Mouse (Mus musculus) thymus, adult 2 months (tissue): ENCODE measurements at regions not wholly inside any gene's neighbourhood (a gene's known extent, or its start where the extent isn't known, plus 50 kb on each side); places are given as distances from the start of the nearest gene placed in this dataset.

ENCODE experiments used
- DNase-seq: peaks from one replicate; pipeline ENCODE4 v3.0.0; 2021
- H3K27ac ChIP-seq: fragments of 200-500 bp; 2 replicates; pipeline ENCODE4 v1.5.1; 2012; ENCODE audit warnings: low read length, control low read depth; ENCODE audit not compliant: control insufficient read depth, insufficient read depth
- H3K27me3 ChIP-seq: fragments of 200-500 bp; 2 replicates; pipeline ENCODE4 v1.6.1; 2012; ENCODE audit warnings: mild to moderate bottlenecking, low read length, moderate library complexity, mixed read lengths; ENCODE audit not compliant: control insufficient read depth, insufficient read depth
- H3K36me3 ChIP-seq: fragments of 200-500 bp; 2 replicates; pipeline ENCODE4 v1.6.1; 2012; ENCODE audit warnings: mild to moderate bottlenecking, low read length, moderate library complexity; ENCODE audit not compliant: control insufficient read depth, insufficient read depth
- H3K4me1 ChIP-seq: fragments of 200-500 bp; replicated peaks from 2 replicates; pipeline ENCODE4 v1.6.1; 2012; ENCODE audit warnings: low read length; ENCODE audit not compliant: control insufficient read depth, insufficient read depth
- H3K4me3 ChIP-seq: fragments of 200-500 bp; 2 replicates; pipeline ENCODE4 v1.5.1; 2012; ENCODE audit warnings: mild to moderate bottlenecking, low read length, control low read depth, moderate library complexity; ENCODE audit not compliant: control insufficient read depth, insufficient read depth
- CTCF ChIP-seq: fragments of 200-500 bp; IDR thresholded peaks from 2 replicates; pipeline ENCODE4 v1.5.1; 2012; ENCODE audit warnings: mild to moderate bottlenecking, control low read depth, low read length, moderate library complexity, borderline replicate concordance; ENCODE audit not compliant: control insufficient read depth, poor library complexity, insufficient read depth; ENCODE audit errors: extremely low read depth
- POLR2A ChIP-seq: fragments of 200-500 bp; IDR thresholded peaks from 2 replicates; pipeline ENCODE4 v1.6.1; 2012; ENCODE audit warnings: mild to moderate bottlenecking, low read length, control low read depth, moderate library complexity; ENCODE audit not compliant: control insufficient read depth, poor library complexity, insufficient read depth; ENCODE audit errors: extremely low read depth
- WGBS: fragments of 180-500 bp; shearing (Covaris S2); methylation state at CpG from one replicate; pipeline ENCODE4 v1.1.7; 2018; 5-methylcytosine and 5-hydroxymethylcytosine counted together

DNA sequence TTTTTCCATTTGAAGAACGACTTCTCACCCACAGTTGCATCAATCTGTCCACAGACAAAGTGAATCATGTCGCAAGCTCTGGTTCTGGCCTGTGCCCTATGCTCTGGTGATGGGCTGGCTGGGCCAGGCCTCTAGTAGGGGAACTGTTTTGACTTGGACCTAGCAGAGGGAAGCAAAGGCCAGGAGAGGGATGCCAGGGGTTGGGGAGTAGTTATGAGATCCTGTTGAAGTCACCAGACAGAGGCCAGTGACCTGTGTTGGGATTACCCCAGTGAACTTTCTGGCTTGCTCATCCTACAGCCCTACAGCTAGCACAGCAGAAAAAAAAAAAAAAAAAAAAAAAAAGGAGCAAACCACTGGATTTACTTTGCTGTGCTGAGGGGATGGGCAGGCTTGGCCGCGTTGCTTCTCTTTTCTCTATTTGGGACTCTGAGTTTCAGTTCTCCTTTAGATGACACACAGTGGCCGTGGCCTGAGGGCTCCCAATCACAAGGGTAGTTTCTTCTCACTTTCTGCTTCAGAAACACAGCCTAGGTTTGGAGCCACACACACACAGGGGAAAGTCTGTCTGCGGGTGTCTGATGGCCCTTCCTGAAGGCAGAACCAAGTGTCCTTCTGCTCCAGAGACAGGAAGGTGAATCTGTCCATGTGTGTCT is 228.2 kb downstream of the Uaca start:
- no peak overlapping the region for H3K27ac ChIP-seq
- TF ChIP-seq POLR2A: no peak
- TF ChIP-seq CTCF: no peak
- DNase-seq: no peak
- no peak overlapping the region for H3K4me3 ChIP-seq
- H3K36me3 ChIP-seq: no peaks in the 10 kb centered on the region
- H3K27me3 ChIP-seq: no peaks in the 10 kb centered on the region
- peaks cover 5% of the 10 kb centered on the region; the same call in 1 of the 2 replicates for H3K4me1 ChIP-seq
- 59% methylated on average over 6 of the region's 6 CpGs for WGBS

- TF ChIP-seq POLR2A: no peak
- no peak for TF ChIP-seq CTCF
- no peak overlapping the region for H3K4me3 ChIP-seq
- DNase-seq: no peak
- 23% methylated on average over 6 of the region's 6 CpGs for whole genome bisulfite sequencing
- H3K36me3 ChIP-seq: no peaks in the 10 kb centered on the region
- H3K27me3 ChIP-seq: no peaks in the 10 kb centered on the region
- no peak overlapping the region for H3K27ac ChIP-seq
- H3K4me1 ChIP-seq: peaks cover 8% of the 10 kb centered on the region; the same call in 1 of the 2 replicates
These were observed 231.0 kb downstream of the Uaca start for GRCm38 (mm10) chr9:61025341-61025740.

DNA sequence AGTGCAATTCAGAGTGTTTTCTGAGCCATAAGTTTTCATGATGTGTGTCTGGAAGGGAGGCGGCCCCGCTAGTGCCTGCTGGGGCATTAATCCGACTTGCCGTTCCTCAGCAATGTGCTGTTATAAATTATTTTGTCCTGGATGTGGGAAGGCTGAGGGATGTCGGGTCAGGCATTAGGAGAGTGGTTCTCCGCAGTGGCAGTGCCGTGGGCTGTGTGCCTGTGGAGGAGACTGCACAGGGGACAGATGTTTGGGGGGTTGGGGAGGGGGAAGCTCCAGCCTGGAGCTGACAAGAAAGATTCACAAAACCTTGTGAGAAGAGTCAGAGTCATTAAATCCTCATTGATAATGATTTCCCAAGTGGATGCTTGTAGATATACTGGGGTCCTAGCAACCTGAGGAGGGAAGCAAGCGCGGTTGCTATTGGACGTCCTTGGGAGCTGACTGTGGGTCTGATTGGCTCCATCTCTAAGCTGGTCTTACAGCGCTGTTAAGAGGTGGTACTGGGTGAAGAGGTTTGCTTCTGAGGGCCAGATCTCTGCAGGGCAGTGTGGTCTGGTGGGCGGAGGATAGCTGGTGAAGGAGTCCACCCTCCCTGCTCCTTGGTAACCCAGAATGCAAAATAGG is 234.5 kb downstream of the Uaca start:
- Histone ChIP-seq H3K4me1 (peaks cover 19% of the 10 kb centered on the region), H3K36me3 (no peaks in the 10 kb centered on the region), H3K4me3 (no peak overlapping the region), H3K27me3 (no peaks in the 10 kb centered on the region), H3K27ac (no peak overlapping the region)
- DNase-seq: no peak
- TF ChIP-seq POLR2A: no peak
- TF ChIP-seq CTCF: no peak
- WGBS: 94% methylated on average over 12 of the region's 12 CpGs

DNA sequence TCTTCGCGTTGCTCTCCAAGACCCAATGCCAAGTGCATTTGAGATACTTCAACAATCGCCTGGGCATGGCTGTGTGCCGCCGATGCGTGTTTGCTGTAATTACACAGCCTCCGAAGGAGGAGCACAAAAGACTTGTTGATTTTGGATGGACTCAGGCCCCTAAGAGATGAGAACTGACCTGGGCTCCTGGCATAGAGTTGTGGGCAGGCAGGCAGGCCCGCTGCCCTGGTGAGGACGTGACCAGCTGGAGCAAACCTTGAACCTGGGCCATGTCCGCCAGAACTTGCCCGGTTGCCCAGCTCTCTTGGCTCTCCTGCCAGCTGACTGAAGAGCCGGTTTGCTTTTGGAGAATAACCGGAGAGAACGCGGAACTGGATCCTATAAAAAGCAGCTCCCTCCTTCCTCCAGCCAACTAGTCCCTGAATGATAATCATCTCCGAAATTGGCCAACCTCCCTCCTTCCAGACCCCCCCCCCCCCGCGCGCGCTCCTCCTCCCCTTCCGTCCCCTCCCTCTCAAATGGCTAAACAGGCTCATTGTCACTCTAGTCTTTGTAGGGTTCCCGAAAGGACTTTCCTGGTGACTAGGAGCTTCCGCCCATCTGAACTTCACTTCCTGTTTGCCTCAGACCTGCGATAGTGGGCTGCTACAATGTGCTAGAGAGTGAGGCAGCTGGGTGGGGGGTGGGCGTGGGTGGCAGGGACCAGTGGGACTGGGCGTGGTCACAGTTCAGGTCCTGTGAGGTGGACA is 237.5 kb downstream of the Uaca start:
- no peaks in the 10 kb centered on the region for H3K27me3 ChIP-seq
- H3K4me3 ChIP-seq: no peak overlapping the region
- no peak overlapping the region for H3K27ac ChIP-seq
- no peaks in the 10 kb centered on the region for H3K36me3 ChIP-seq
- H3K4me1 ChIP-seq: peaks cover 14% of the 10 kb centered on the region
- 64% methylated on average over 26 of the region's 26 CpGs for WGBS
- DNase-seq: no peak
- no peak for TF ChIP-seq POLR2A
- TF ChIP-seq CTCF: no peak

GRCm38 (mm10) chr9:61032448-61033433 is 238.4 kb downstream of the Uaca start:
- Histone ChIP-seq H3K27me3 (no peaks in the 10 kb centered on the region), H3K27ac (no peak overlapping the region), H3K4me3 (no peak overlapping the region), H3K36me3 (no peaks in the 10 kb centered on the region), H3K4me1 (peaks cover 14% of the 10 kb centered on the region)
- 95% methylated on average over 23 of the region's 23 CpGs for WGBS
- DNase-seq: no peak
- TF ChIP-seq POLR2A: no peak
- no peak for TF ChIP-seq CTCF

DNA sequence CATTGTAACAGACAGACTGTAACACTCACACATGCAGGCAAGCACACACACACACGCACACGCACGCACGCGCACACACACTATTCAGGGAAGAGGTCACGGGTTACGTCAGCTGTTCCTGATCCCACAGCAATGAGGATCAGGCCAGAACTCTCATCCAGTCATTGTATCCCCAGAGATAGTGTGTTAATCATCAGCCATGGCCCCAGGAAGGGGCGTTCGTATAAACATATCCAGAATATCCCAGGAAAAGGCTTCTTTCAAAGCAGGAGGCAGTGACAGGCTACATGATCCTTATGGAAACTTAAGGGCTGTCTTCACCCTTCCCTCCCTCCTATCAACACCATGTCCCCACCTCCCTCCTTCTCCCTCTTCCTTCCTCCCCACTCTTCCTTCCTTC is 239.3 kb downstream of the Uaca start:
- H3K27ac ChIP-seq: no peak overlapping the region
- no peak for TF ChIP-seq CTCF
- TF ChIP-seq POLR2A: no peak
- H3K27me3 ChIP-seq: no peaks in the 10 kb centered on the region
- no peak overlapping the region for H3K4me3 ChIP-seq
- 86% methylated on average over 9 of the region's 9 CpGs for WGBS
- no peaks in the 10 kb centered on the region for H3K36me3 ChIP-seq
- H3K4me1 ChIP-seq: peaks cover 14% of the 10 kb centered on the region
- DNase-seq: no peak
